Mouse (Mus musculus) embryo, embryonic 11.5 days (tissue): ENCODE measurements around the gene Utp14a.

ENCODE experiments used
- DNase-seq: peaks from one replicate; pipeline ENCODE4 v3.0.0-alpha.2; 2012; ENCODE audit warnings: low read depth, low spot score

Utp14a gene

GRCm38 (mm10) chrX:48311727-48312126, 55.1 kb downstream of the Utp14a start:
- no peak for DNase-seq

DNA sequence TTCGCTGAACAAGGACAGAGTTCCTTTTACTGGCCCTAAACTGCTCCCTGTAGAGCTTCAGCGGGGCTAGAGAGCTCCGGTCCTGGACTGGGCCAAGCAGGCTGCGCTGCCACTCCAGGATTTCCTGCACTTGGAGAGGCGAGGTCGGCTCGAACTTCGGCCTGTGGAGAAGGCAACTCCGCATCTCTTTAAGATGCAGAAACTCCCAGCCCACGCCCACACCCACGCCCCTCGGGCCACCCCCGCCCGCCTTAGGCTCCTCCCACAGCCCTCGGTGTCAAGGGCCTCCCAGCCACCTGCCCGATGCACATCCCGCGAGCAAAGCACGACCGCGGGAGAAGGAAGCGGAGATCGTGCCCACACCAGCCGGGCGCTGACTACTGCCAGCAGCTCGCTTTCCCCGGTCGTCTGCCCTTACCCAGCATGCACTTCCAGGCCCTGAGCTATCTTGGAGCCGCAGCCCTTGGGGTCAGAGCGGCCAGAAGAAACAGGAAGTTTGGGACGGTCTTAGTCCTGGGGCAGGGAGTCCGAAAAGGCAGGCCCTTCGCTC, 57.9 kb downstream of the Utp14a start:
- DNase-seq: peak; percentile 51

- no peak for DNase-seq
Measured at GRCm38 (mm10) chrX:48317444-48317843, 60.8 kb downstream of the Utp14a start.

DNA sequence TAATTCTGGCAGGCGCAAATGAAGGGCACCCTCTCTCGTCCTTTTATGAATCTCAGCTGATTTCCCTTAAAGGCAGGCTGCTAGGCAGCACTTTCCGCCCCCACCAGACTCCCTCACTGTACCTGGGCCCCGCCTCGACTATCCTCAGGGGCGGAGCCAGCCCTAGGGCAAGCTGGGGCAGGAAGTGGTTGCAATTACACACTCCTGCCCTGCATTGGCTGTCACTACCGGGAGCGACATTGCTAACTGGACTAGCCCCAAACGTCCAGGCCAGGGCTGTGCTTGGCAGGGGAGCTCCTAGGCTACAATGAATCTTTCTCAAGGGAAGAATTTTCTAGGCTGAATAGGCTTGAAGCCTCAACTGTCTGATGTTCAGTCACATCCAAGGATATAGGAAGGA, 61.5 kb downstream of the Utp14a start:
- DNase-seq: no peak
